Mouse (Mus musculus): ENCODE data around the gene Cd19. TPM values are rescaled to one million over a fixed set of nuclear protein-coding genes. Genes with fewer than 3 reads are reported as not detected.
A peak's percentile ranks its signal among the peaks of the same experiment; 100 is the strongest.

The Cd19 gene
- polyA plus RNA-seq, 1 experiment from 2014 or later, result 0.07 TPM

DNA sequence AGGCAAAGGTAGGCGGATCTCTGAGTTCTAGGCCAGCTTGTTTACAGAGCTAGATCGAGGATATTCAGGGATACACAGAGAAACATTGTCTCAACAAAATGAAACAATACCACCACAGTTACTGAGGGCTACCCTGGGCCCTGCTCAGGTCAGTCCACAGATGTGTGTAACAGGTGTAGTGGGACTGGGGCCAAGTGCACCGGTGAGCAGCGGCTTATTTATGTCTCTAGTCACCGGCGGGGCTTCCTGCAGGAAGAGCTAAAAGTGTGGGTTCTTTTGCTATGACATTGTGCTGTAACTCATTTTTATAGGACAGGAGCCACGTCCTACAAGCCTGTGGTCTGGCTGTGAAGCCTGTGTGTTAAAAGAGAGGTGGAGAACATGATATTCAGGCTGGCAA is 39.2 kb upstream of the Cd19 start:
- no peak overlapping the region for H3K9ac ChIP-seq
- H3K9me3 ChIP-seq (replicated peaks), result no peaks in the 10 kb centered on the region
- no peak overlapping the region for H3K4me3 ChIP-seq (replicated peaks)
- H3K4me1 ChIP-seq, result no peaks in the 10 kb centered on the region
- no peaks in the 10 kb centered on the region for H3K27me3 ChIP-seq
- ATAC-seq (ENCODE audit: insufficient number of reproducible peaks, low FRiP score, low TSS enrichment, low read depth), result no peak
- H3K4me2 ChIP-seq (replicated peaks), result no peak overlapping the region
- 71% methylated on average over 7 of the region's 7 CpGs for WGBS
- H3K27ac ChIP-seq (replicated peaks), result no peak overlapping the region
- 0 out of 2 replicates have a peak, but pooled peaks cover 7% of the 10 kb centered on the region for H3K36me3 ChIP-seq

DNA sequence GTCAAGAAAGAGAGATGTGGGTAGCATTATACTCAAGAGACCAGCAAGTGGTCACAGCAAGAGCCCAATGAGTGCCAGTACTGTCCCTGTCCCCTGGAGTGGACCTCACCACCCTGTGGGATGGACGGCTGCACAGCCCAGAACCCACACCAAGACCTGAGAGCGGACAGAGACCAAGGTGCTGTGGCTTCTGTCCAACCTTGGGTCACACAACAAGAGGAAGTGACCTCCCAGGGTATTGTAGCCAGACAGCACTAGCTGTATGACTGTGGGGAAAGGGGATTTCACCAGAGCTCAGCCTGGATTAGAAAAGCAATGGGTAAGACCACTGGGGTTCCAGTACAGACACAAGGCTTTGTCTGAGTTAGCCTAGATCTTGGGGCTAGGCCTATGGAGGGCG is 37.6 kb upstream of the Cd19 start:
- no peak overlapping the region for H3K9ac ChIP-seq
- ATAC-seq (ENCODE audit: insufficient number of reproducible peaks, low FRiP score, low TSS enrichment, low read depth), result no peak
- WGBS, result 92% methylated on average over 3 of the region's 3 CpGs

DNA sequence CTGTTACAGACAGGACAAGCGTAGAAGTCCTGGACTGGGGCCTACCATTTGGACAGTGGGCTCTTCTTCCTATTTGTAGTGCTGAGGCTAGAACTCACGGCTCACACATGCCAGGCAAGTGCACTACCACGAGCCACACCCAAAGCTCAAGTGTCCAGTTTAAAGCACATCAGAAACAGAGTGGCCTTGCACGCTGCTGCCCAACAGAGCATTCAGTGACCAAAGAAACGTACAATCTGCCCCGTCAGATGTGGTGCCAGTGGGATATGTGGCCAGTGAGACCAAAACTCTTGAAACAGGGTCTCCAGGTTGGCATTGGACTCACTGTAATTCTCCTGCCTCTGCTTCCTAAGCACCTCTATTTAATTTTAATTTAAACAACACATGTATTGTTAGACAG is 36.0 kb upstream of the Cd19 start:
- ATAC-seq (ENCODE audit: insufficient number of reproducible peaks, low FRiP score, low TSS enrichment, low read depth), result no peak

More for the DNA sequence above, 37.6 kb upstream of the Cd19 start:
- Histone ChIP-seq H3K27me3 (no peaks in the 10 kb centered on the region), H3K4me3 (replicated peaks) (no peak overlapping the region), H3K9me3 (replicated peaks) (no peaks in the 10 kb centered on the region), H3K36me3 (peaks cover 15% of the 10 kb centered on the region; the same call in 1 of the 2 replicates), H3K4me1 (no peaks in the 10 kb centered on the region), H3K27ac (replicated peaks) (no peak overlapping the region), H3K4me2 (replicated peaks) (no peak overlapping the region)

DNA sequence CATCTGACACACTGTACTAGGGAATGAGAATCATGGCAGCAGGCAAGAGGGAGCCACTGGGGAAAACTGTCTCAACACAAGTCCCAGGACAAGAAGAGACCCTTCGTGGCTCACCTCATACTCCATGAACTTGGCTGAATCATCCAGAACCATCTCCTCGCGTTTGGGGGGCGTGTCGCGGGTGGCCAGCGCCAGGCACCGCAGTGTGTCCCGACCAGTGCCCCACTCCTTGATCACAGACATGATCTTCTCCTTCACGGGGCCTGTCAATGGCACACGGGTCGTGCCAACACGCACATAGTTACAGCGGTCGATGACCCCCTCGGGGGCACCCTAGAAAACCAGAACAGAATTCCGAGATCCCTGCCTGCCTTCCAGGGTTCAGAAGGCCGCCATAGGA is 35.3 kb upstream of the Cd19 start:
- WGBS, result 89% methylated on average over 18 of the region's 18 CpGs
- H3K27ac ChIP-seq (replicated peaks), result no peak overlapping the region
- no peaks in the 10 kb centered on the region for H3K9me3 ChIP-seq (replicated peaks)
- H3K4me1 ChIP-seq, result no peaks in the 10 kb centered on the region
- no peaks in the 10 kb centered on the region for H3K27me3 ChIP-seq
- H3K36me3 ChIP-seq, result peaks cover 37% of the 10 kb centered on the region
- no peak for ATAC-seq (ENCODE audit: insufficient number of reproducible peaks, low FRiP score, low TSS enrichment, low read depth)
- H3K4me3 ChIP-seq (replicated peaks), result no peak overlapping the region
- H3K9ac ChIP-seq, result no peak overlapping the region
- no peak overlapping the region for H3K4me2 ChIP-seq (replicated peaks)

More for the DNA sequence above, 36.0 kb upstream of the Cd19 start:
- H3K27ac ChIP-seq (replicated peaks), result no peak overlapping the region
- H3K4me1 ChIP-seq, result no peaks in the 10 kb centered on the region
- no peak overlapping the region for H3K4me2 ChIP-seq (replicated peaks)
- 87% methylated on average over 6 of the region's 6 CpGs for WGBS
- no peaks in the 10 kb centered on the region for H3K27me3 ChIP-seq
- H3K9me3 ChIP-seq (replicated peaks), result no peaks in the 10 kb centered on the region
- H3K4me3 ChIP-seq (replicated peaks), result no peak overlapping the region
- H3K9ac ChIP-seq, result no peak overlapping the region
- H3K36me3 ChIP-seq, result peaks cover 31% of the 10 kb centered on the region

DNA sequence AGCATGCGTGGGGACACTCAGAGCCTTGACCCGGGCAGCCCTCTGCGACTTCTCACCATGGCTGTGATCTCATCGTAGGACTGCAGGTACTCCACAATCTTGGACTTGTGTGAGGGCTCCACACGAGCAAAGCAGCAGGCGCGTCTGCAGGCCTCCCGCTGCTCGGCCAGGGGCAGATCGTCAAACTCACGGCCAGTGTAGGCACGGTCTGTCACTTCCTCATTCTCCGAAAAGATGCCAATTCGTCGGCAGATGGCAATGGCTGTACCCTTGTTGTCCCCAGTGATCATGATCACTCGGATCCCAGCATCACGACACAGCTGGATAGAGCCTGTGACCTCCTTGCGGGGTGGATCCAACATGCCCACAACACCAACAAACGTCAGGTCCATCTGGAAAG is 33.8 kb upstream of the Cd19 start:
- WGBS, result 90% methylated on average over 19 of the region's 19 CpGs
- Histone ChIP-seq H3K9me3 (replicated peaks) (no peaks in the 10 kb centered on the region), H3K9ac (no peak overlapping the region), H3K4me1 (no peaks in the 10 kb centered on the region), H3K4me3 (replicated peaks) (no peak overlapping the region), H3K4me2 (replicated peaks) (no peak overlapping the region), H3K27me3 (no peaks in the 10 kb centered on the region), H3K36me3 (peaks cover 49% of the 10 kb centered on the region), H3K27ac (replicated peaks) (no peak overlapping the region)
- no peak for ATAC-seq (ENCODE audit: insufficient number of reproducible peaks, low FRiP score, low TSS enrichment, low read depth)

DNA sequence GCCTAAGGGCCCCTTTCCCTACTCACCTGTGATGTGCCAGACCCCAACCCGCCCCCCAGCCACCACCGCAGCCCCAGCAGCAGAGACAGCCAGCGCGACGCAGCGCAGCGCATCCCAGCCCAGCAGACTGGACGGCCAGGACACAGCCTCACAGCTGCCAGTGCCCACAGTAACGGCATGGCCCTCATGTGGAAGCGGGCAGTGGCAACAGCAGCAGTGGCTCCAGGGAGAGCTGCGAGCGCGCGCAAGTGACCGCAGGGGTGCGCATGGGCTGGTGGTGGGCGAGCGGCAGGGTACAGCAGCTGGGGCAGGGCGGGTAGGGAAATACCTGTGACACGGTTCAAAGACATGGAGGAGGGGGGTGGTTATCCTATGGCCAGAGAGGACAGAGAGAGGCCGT is 31.5 kb upstream of the Cd19 start:
- no peaks in the 10 kb centered on the region for H3K9me3 ChIP-seq (replicated peaks)
- no peak overlapping the region for H3K27ac ChIP-seq (replicated peaks)
- no peak overlapping the region for H3K4me2 ChIP-seq (replicated peaks)
- no peak for ATAC-seq (ENCODE audit: insufficient number of reproducible peaks, low FRiP score, low TSS enrichment, low read depth)
- no peak overlapping the region for H3K9ac ChIP-seq
- WGBS, result 91% methylated on average over 21 of the region's 21 CpGs
- H3K4me1 ChIP-seq, result no peaks in the 10 kb centered on the region
- no peak overlapping the region for H3K4me3 ChIP-seq (replicated peaks)
- peaks cover 60% of the 10 kb centered on the region for H3K36me3 ChIP-seq
- H3K27me3 ChIP-seq, result no peaks in the 10 kb centered on the region

DNA sequence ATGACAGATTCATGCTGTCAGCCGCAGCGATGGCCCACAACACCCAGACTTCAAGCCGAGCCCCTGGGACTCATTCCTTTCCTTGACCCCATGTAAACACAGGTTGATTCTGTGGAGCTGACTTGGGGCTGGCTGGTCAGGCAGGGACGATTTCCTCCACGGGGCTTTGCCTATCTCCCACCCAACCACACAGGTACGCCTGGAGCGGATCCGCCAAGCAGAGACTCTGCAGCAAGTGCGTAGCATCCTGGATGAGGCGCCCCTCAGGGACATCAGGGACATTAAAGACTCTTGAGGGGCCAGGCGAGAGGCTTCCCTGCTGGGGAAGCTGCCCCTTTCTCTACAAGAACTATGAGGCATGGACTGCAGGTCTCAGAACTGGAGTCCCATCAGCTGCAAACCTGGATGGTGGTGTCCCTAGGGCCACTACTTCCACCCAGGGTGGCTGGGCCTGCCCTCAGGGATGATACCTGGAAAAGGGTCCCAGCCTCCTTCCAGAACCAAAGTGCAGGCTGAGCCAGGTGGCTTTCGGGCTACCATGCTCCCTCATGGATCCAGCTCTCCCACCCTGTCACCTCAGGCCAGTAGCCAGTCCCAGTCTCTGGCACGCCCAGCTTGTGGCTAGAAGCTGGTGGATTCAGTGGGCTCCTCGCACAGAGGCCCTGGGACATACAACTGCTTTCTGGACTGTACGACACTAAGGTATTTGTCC is 30.6 kb upstream of the Cd19 start:
- no peak overlapping the region for H3K4me2 ChIP-seq (replicated peaks)
- WGBS, result 94% methylated on average over 15 of the region's 15 CpGs
- no peak overlapping the region for H3K4me3 ChIP-seq (replicated peaks)
- ATAC-seq (ENCODE audit: insufficient number of reproducible peaks, low FRiP score, low TSS enrichment, low read depth), result no peak
- H3K9me3 ChIP-seq (replicated peaks), result no peaks in the 10 kb centered on the region
- H3K9ac ChIP-seq, result no peak overlapping the region
- H3K27ac ChIP-seq (replicated peaks), result no peak overlapping the region
- H3K27me3 ChIP-seq, result no peaks in the 10 kb centered on the region
- no peaks in the 10 kb centered on the region for H3K4me1 ChIP-seq
- H3K36me3 ChIP-seq, result peaks cover 62% of the 10 kb centered on the region

DNA sequence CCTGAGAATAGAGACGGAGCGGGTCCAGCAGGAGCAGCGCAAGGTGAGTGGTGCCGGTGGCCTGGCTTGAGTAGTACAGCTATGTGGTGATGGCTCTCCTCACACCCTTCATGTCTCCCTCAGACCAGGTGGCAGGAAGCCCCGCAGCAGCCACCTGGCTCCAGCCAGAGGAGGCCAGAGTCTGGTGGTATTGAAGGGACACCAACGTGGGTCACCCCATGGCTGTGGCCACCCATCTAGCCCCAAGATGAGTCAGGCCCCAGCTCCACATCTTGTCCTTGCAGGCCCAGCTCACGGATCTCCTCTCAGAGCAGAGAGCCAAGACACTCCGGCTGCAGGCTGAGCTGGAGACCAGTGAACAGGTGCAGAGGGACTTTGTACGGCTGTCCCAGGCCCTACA is 29.8 kb upstream of the Cd19 start:
- Histone ChIP-seq H3K36me3 (peaks cover 63% of the 10 kb centered on the region), H3K4me3 (replicated peaks) (no peak overlapping the region), H3K9me3 (replicated peaks) (no peaks in the 10 kb centered on the region), H3K4me2 (replicated peaks) (no peak overlapping the region), H3K9ac (no peak overlapping the region), H3K27ac (replicated peaks) (no peak overlapping the region), H3K4me1 (no peaks in the 10 kb centered on the region), H3K27me3 (no peaks in the 10 kb centered on the region)
- ATAC-seq (ENCODE audit: insufficient number of reproducible peaks, low FRiP score, low TSS enrichment, low read depth), result no peak
- WGBS, result 91% methylated on average over 9 of the region's 9 CpGs

DNA sequence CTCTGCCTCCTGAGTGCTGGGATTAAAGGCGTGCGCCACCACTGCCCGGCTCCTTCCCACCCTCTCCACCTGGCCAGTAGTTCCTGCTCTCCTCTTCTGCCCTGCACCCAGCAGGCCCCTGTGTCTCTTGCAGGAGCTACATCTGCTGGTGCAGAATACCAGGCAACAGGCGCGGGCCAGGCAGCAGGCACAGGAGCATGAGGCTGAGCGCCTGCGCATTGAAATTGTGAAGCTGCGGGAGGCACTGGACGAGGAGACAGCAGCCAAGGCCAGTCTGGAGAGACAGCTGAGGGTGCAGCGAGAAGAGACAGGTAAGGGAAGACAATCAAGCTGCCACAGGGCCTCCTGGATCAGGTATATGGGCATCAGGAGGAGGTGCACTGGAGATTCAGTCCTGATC is 29.3 kb upstream of the Cd19 start:
- H3K27ac ChIP-seq (replicated peaks), result no peak overlapping the region
- no peak overlapping the region for H3K4me2 ChIP-seq (replicated peaks)
- no peaks in the 10 kb centered on the region for H3K4me1 ChIP-seq
- WGBS, result 92% methylated on average over 10 of the region's 10 CpGs
- no peaks in the 10 kb centered on the region for H3K27me3 ChIP-seq
- no peak overlapping the region for H3K9ac ChIP-seq
- peaks cover 60% of the 10 kb centered on the region for H3K36me3 ChIP-seq
- H3K9me3 ChIP-seq (replicated peaks), result no peaks in the 10 kb centered on the region
- H3K4me3 ChIP-seq (replicated peaks), result no peak overlapping the region
- no peak for ATAC-seq (ENCODE audit: insufficient number of reproducible peaks, low FRiP score, low TSS enrichment, low read depth)

DNA sequence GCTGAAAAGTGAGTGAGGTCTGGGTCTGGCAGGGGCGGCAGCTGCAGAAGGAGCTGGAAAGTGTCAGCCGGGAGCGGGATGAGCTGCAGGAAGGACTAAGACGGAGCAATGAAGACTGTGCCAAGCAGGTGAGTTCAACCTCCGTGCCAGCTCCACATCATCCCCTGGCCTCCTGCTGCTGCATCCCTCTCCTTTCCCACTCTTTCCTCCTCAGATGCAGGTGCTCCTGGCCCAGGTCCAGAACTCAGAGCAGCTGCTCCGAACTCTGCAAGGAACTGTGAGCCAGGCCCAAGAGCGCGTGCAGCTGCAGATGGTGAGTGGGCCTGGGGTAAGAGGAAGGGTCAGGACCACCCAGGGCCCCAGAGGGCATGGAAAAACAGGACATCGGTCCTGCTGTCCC is 25.4 kb upstream of the Cd19 start:
- ATAC-seq (ENCODE audit: insufficient number of reproducible peaks, low FRiP score, low TSS enrichment, low read depth), result 0 out of 2 replicates have a peak, but pooled peaks have one; percentile 15
- WGBS, result 79% methylated on average over 9 of the region's 9 CpGs
- no peak overlapping the region for H3K27ac ChIP-seq (replicated peaks)
- no peaks in the 10 kb centered on the region for H3K27me3 ChIP-seq
- H3K4me1 ChIP-seq, result no peaks in the 10 kb centered on the region
- H3K4me2 ChIP-seq (replicated peaks), result no peak overlapping the region
- H3K9ac ChIP-seq, result no peak overlapping the region
- no peak overlapping the region for H3K4me3 ChIP-seq (replicated peaks)
- no peaks in the 10 kb centered on the region for H3K9me3 ChIP-seq (replicated peaks)
- peaks cover 35% of the 10 kb centered on the region for H3K36me3 ChIP-seq

DNA sequence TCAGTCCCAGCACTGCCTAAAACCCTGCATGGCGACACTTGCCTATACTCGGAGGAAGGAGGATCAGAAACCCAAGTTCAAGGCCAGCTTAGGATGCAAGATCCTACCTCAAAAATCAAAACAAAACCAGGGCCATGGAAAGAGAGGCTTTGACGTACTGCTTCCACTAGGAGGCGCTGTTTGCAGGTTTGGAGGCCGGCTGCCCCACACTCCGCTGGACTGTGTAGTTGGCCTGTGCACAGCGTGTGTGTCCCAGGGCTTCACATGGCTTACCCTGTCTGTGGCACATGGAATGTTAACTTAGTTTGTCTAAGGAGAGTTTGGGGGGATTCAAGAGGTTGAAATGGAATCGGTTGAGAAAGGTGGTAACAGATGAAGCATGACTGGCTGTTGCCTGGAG is 22.2 kb upstream of the Cd19 start:
- no peaks in the 10 kb centered on the region for H3K9me3 ChIP-seq (replicated peaks)
- H3K4me2 ChIP-seq (replicated peaks), result no peak overlapping the region
- H3K27me3 ChIP-seq, result no peaks in the 10 kb centered on the region
- 21% methylated on average over 8 of the region's 8 CpGs for WGBS
- H3K4me1 ChIP-seq, result no peaks in the 10 kb centered on the region
- H3K27ac ChIP-seq (replicated peaks), result no peak overlapping the region
- H3K36me3 ChIP-seq, result peaks cover 24% of the 10 kb centered on the region
- no peak overlapping the region for H3K4me3 ChIP-seq (replicated peaks)
- no peak overlapping the region for H3K9ac ChIP-seq
- ATAC-seq (ENCODE audit: insufficient number of reproducible peaks, low FRiP score, low TSS enrichment, low read depth), result no peak

DNA sequence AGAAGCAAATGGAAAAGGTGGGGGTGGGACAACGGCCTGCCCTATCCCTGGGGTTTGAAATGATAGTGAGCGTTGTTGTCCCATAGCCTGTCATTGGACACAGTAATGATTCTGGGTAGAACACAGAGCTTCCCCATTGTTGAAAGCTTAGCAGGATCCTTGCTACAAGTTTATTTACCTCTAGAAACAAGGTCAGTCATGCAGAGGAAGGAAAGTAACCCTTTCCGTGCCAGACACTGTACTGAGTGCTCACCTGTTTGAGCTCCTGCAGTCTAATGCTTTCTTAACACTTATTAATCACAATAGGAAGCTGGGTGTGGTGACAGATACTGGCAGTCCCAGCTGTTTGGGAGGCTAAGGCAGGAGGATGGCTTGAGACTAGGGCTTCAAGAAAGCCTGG is 21.1 kb upstream of the Cd19 start:
- no peaks in the 10 kb centered on the region for H3K9me3 ChIP-seq (replicated peaks)
- WGBS, result 87% methylated on average over 3 of the region's 3 CpGs
- no peaks in the 10 kb centered on the region for H3K4me1 ChIP-seq
- no peak overlapping the region for H3K4me3 ChIP-seq (replicated peaks)
- no peak overlapping the region for H3K27ac ChIP-seq (replicated peaks)
- peaks cover 20% of the 10 kb centered on the region for H3K36me3 ChIP-seq
- H3K4me2 ChIP-seq (replicated peaks), result no peak overlapping the region
- no peak overlapping the region for H3K9ac ChIP-seq
- H3K27me3 ChIP-seq, result no peaks in the 10 kb centered on the region
- no peak for ATAC-seq (ENCODE audit: insufficient number of reproducible peaks, low FRiP score, low TSS enrichment, low read depth)

Data from embryonic facial prominence, embryonic 15.5 days (tissue).